Mouse (Mus musculus): ENCODE measurements around the gene Spindoc. TPM values are rescaled to one million over a fixed set of nuclear protein-coding genes. Genes with fewer than 3 reads are reported as not detected.
"Not testable (repeated sequence)": the region's sequence is repeated elsewhere in the genome, so short reads cannot be mapped to it uniquely, and the experiment has no call there.

Spindoc gene
- polyA plus RNA-seq, 1 experiment from 2014 or later = 22.5 TPM

DNA sequence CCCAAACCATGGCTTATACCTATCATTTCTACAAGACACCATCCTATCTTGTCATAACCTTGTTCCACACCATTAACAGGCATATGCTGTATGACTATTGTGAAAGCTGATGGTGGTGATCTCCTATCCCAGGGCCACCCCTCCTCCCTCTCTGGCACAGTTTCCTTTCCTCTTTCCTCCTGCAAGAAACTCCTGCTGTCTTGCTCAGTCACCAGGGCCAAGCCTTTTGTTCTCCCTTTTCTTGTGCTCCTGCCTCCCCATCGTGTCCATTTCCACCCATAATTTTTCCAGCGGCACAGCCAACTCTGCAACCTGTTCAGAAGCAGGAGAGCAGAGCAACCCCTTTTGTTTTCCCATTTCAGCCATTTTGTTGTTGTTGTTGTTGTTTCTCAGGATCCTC is 3.2 kb upstream of the Spindoc start:
- 72% methylated on average over 2 of the region's 2 CpGs for WGBS
- Histone ChIP-seq H3K4me2 (no peak overlapping the region), H3K36me3 (no peaks in the 10 kb centered on the region), H3K27ac (no peak overlapping the region), H3K27me3 (replicated peaks) (no peaks in the 10 kb centered on the region), H3K9ac (no peak overlapping the region), H3K9me3 (no peaks in the 10 kb centered on the region), H3K4me3 (replicated peaks) (no peak overlapping the region), H3K4me1 (peaks cover 14% of the 10 kb centered on the region)
- ATAC-seq (ENCODE audit: insufficient read depth, low FRiP score, low read depth) = no peak

DNA sequence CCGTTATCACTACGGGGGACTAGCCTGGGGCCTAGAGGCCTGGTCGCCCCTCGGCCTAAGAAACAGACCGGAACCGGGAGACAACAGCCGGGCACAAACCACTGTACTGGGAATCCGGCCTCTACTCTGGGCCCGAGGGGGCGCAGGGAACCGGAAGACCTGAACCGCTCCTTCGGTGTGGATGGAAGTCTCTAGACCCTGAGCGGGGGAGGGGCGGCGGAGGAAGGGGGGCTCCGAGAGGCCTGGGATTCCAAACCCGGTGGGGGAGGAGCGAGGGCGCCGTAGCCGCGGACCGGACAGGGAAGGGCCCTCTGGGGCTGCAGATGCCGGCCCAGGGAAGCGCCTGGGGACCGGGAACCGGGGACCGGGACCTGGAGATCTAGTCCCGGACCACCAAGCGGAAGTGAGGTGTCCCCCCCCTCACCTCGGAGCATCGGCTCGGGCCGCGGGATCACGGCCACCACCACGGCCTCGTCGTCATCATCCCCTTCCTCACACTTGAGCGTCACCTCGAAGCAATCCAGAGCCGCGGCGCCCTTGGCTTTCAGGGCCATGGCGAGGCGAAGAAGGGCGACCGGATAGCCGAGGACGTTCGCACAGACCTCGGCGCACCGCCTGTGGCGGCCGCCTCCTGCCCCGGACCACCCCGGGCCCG is 419 bp downstream of the Spindoc start:
- Histone ChIP-seq H3K4me2 (peak overlapping the region; percentile 81), H3K27me3 (replicated peaks) (no peaks in the 10 kb centered on the region), H3K9me3 (no peaks in the 10 kb centered on the region), H3K27ac (peak overlapping the region; percentile 88), H3K4me1 (peaks cover 21% of the 10 kb centered on the region), H3K4me3 (replicated peaks) (peak overlapping the region; percentile 72), H3K9ac (peak overlapping the region; percentile 88), H3K36me3 (no peaks in the 10 kb centered on the region)
- ATAC-seq (ENCODE audit: insufficient read depth, low FRiP score, low read depth) = peak; percentile 36
- WGBS = 0% methylated on average over 53 of the region's 60 CpGs

DNA sequence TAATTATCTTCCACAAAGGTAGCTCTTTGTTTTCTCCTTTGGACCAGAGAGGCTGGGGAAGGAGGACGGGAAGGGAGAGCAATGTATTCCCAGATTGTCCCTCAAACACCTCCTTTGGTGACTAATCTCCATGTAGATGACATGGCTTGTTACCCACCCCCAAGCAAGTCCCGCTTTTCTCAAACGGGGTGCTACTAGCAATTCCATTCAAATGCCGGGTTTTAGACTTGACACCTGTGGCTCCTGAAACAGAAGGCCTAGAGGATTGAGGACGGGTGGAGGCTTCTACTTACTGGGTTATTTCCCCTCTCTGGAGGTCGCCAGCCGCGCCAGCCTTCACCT is 917 bp downstream of the Spindoc start:
- no peak for ATAC-seq (ENCODE audit: insufficient read depth, low FRiP score, low read depth)
- Histone ChIP-seq H3K4me2 (peak overlapping the region; percentile 81), H3K27ac (peak overlapping the region; percentile 88), H3K4me1 (peaks cover 21% of the 10 kb centered on the region), H3K27me3 (replicated peaks) (no peaks in the 10 kb centered on the region), H3K9me3 (no peaks in the 10 kb centered on the region), H3K9ac (peak overlapping the region; percentile 88), H3K4me3 (replicated peaks) (peak overlapping the region; percentile 72), H3K36me3 (no peaks in the 10 kb centered on the region)
- WGBS = 3% methylated on average over 8 of the region's 8 CpGs

DNA sequence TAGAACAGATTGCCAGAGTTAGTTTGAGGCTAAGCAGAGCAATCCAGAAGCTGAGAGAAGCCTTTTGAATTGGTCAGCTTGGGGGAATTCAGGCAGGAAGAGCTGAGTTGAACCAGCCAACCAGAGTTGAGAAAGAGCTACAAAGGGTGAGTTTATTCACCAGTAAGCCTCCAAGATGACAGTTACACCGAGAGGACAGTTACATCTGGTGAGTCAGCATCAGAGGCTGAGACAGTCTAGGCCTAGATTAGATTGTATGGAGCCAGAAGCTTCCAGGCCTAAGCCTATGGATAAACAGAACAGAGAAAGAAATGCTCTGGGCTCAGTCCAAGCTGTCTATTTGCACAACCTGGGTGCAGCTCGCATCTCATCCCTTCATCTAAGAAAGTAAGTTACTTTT is 5.2 kb downstream of the Spindoc start:
- no peak for ATAC-seq (ENCODE audit: insufficient read depth, low FRiP score, low read depth)
- Histone ChIP-seq H3K27ac (no peak overlapping the region), H3K9ac (no peak overlapping the region), H3K4me1 (peaks cover 16% of the 10 kb centered on the region; the same call in 1 of the 2 replicates), H3K4me3 (replicated peaks) (no peak overlapping the region), H3K27me3 (replicated peaks) (no peaks in the 10 kb centered on the region), H3K36me3 (peaks cover 25% of the 10 kb centered on the region), H3K9me3 (no peaks in the 10 kb centered on the region), H3K4me2 (no peak overlapping the region)
- 42% methylated on average over 2 of the region's 2 CpGs for WGBS

DNA sequence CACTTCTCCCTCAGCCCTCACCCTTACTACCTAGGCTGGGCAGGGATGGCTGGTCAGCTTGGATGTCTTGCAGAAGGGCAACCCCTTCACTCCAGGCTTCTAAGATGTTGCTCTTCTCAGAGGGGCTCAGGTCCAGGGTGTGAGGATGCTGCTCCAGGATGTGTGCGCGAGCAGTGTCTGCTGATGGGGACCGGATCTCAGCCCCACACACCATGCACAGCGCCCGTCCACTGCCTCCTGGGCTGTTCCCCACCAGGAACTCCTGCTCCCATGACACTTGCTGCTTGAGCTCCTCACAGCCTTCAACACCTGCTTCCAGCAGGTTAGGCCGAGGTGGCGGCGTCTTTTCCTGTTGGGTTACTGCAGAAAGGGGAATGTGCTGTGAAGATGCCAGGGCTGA is 8.3 kb downstream of the Spindoc start:
- Histone ChIP-seq H3K27ac (no peak overlapping the region), H3K4me2 (no peak overlapping the region), H3K27me3 (replicated peaks) (no peaks in the 10 kb centered on the region), H3K4me3 (replicated peaks) (no peak overlapping the region), H3K9ac (no peak overlapping the region), H3K36me3 (peaks cover 36% of the 10 kb centered on the region), H3K4me1 (no peaks in the 10 kb centered on the region), H3K9me3 (no peaks in the 10 kb centered on the region)
- no peak for ATAC-seq (ENCODE audit: insufficient read depth, low FRiP score, low read depth)
- 97% methylated on average over 8 of the region's 8 CpGs for WGBS

- H3K4me2 ChIP-seq; H3K4me3 ChIP-seq (replicated peaks); H3K9ac ChIP-seq; H3K27ac ChIP-seq; H3K4me1 ChIP-seq; ATAC-seq (ENCODE audit: insufficient read depth, low FRiP score, low read depth); H3K27me3 ChIP-seq (replicated peaks); H3K9me3 ChIP-seq: not testable (repeated sequence)
- H3K36me3 ChIP-seq = peaks cover 34% of the 10 kb centered on the region
- 75% methylated on average over 4 of the region's 4 CpGs for WGBS
These were observed 13.3 kb downstream of the Spindoc start for GRCm38 (mm10) chr19:7369469-7369868.

DNA sequence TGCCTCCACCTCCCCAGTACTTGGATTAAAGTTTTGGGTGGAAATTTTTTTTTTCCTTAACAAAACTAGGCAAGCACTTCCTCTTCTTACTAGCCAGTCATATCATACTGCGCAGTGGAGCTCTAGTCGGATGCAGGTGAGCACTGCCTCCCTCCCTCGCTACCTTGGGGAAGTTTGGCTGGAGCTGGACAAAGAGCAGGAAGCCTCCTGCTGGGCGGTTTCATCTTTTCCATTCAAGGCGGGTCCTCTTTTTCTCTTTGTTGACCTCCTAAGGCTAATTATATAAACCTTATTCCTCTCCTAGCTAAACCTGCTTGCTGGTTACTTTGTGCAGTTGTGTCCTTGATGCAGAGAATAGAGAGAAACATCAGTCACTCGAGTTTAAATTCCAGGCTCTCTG is 29.2 kb downstream of the Spindoc start:
- Histone ChIP-seq H3K27me3 (replicated peaks) (no peaks in the 10 kb centered on the region), H3K4me2 (no peak overlapping the region), H3K9me3 (no peaks in the 10 kb centered on the region), H3K27ac (no peak overlapping the region), H3K9ac (no peak overlapping the region), H3K36me3 (peaks cover 4% of the 10 kb centered on the region; the same call in 1 of the 2 replicates), H3K4me1 (no peaks in the 10 kb centered on the region), H3K4me3 (replicated peaks) (no peak overlapping the region)
- WGBS = 48% methylated on average over 6 of the region's 6 CpGs
- no peak for ATAC-seq (ENCODE audit: insufficient read depth, low FRiP score, low read depth)

DNA sequence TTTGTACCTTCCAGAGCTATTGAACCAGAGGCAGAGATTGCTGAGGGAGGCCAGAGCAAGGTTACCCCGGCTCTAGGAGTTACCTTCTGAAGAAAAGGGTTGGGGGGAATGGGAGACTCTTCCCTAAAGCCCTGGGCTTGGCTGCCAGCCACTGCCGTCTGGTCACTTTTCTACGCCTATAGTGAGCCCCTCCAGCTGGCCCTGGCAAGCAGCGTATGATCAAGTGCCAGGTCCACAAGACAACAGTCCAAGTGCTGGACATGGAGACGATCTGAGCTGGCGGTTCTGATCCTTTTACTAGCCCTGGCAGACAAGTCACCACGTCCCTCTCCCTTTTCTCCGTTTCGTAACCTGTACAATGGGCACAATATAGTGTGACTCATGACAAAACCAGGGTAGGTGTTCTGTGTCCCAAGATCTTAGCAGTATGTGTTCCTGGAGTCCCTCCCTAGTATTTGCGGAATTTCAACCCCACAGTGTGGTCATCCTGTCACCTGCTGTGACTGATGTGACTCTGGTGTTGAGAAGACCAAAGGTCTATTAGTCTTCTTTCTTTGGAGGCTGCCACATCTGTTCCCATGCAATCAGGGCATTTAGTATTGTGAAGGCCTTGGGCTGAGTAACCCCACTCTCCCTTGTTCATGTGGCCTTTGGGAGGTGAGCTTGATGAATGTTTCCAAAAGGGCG is 29.8 kb downstream of the Spindoc start:
- Histone ChIP-seq H3K9ac (no peak overlapping the region), H3K27ac (no peak overlapping the region), H3K4me3 (replicated peaks) (no peak overlapping the region), H3K4me2 (no peak overlapping the region), H3K9me3 (no peaks in the 10 kb centered on the region), H3K4me1 (no peaks in the 10 kb centered on the region), H3K36me3 (peaks cover 2% of the 10 kb centered on the region; the same call in 1 of the 2 replicates), H3K27me3 (replicated peaks) (no peaks in the 10 kb centered on the region)
- ATAC-seq (ENCODE audit: insufficient read depth, low FRiP score, low read depth) = no peak
- WGBS = 71% methylated on average over 11 of the region's 11 CpGs

DNA sequence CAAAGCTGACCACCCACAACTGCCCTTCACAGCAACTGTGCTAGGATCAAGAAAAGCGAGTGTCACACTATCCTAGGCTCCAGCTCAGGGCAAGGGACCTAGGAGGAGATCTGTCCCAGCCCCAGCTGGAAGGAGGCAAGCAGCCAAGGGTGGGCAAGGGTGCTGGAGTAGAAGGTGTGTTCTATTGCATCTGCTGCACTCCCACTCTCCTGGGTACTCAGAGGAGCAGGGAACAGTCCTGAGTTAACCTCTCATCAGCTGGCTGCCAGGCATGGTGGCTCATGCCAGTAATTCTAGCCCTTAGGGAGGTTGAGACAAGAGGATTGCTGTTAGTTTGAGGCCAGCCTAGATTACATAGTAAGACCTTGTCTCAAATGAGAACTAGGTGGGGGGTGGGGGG is 32.8 kb downstream of the Spindoc start:
- Histone ChIP-seq H3K27ac (no peak overlapping the region), H3K36me3 (no peaks in the 10 kb centered on the region), H3K4me1 (no peaks in the 10 kb centered on the region), H3K9me3 (no peaks in the 10 kb centered on the region), H3K4me2 (no peak overlapping the region), H3K9ac (no peak overlapping the region), H3K4me3 (replicated peaks) (no peak overlapping the region), H3K27me3 (replicated peaks) (no peaks in the 10 kb centered on the region)
- whole genome bisulfite sequencing = 77% methylated on average over 1 of the region's 1 CpGs
- ATAC-seq (ENCODE audit: insufficient read depth, low FRiP score, low read depth) = no peak

- Histone ChIP-seq H3K4me1 (no peaks in the 10 kb centered on the region), H3K9me3 (no peaks in the 10 kb centered on the region), H3K4me3 (replicated peaks) (no peak overlapping the region), H3K9ac (no peak overlapping the region), H3K27me3 (replicated peaks) (no peaks in the 10 kb centered on the region), H3K27ac (no peak overlapping the region), H3K36me3 (no peaks in the 10 kb centered on the region), H3K4me2 (no peak overlapping the region)
- WGBS = 20% methylated on average over 4 of the region's 4 CpGs
- ATAC-seq (ENCODE audit: insufficient read depth, low FRiP score, low read depth) = no peak
These were observed 37.5 kb downstream of the Spindoc start for GRCm38 (mm10) chr19:7345235-7345755.

- H3K27ac ChIP-seq = no peak overlapping the region
- no peaks in the 10 kb centered on the region for H3K9me3 ChIP-seq
- no peak overlapping the region for H3K9ac ChIP-seq
- H3K4me2 ChIP-seq = no peak overlapping the region
- no peaks in the 10 kb centered on the region for H3K27me3 ChIP-seq (replicated peaks)
- H3K4me1 ChIP-seq = peaks cover 23% of the 10 kb centered on the region
- H3K36me3 ChIP-seq = no peaks in the 10 kb centered on the region
- ATAC-seq (ENCODE audit: insufficient read depth, low FRiP score, low read depth) = no peak
- WGBS = 77% methylated on average over 2 of the region's 2 CpGs
- no peak overlapping the region for H3K4me3 ChIP-seq (replicated peaks)
These were observed 40.1 kb downstream of the Spindoc start for GRCm38 (mm10) chr19:7342646-7343045.

DNA sequence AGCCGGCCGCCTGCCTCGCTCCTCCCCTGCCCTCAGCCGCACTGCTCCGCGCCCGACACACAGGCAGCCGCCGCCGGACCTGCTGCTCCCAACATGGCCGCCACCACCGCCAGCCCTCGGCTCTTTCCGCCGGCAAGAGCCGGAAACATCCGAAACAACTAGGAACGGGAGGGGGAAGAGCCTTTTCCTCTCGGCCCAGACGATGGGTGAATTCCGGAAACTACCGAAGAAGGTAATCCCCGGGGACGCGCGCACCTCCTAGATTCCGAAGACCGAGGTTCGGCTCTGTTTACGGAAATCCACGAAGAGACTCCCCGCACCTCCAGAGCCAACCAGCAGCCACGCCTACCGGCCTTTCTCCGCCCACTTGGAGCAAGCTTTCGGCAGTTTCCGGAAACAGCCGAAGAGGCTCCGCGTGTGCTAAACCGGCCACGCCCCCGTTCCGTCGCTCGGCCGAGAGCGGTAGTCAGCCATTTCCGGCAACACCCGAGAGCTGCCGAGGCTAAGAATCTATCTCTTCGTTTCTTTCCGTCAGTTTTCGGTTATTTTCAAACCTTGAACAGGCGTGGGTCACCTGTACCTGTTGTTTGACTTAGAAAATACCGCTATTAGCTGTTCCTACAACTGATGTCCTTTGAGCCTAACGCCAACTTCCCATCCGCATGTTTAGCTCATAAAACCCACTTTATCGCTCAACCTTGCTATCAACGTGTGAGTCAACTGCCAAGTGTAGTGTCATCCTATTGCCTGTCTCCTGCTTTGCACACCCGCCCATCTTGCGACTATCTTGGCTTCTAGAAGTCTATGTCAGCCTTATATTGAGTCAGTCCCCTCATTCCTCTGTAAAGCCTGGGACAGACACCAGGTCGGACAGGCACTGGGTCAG is 41.0 kb downstream of the Spindoc start, which contains the start of gene Mark2:
Gene Mark2 (minus strand): TSS at position 349 of the 886 bp plus-strand sequence.
- Histone ChIP-seq H3K27me3 (replicated peaks) (no peaks in the 10 kb centered on the region), H3K4me3 (replicated peaks) (peak within 1 kb of the TSS; percentile 89), H3K27ac (peak within 1 kb of the TSS; percentile 90), H3K4me1 (peaks cover 28% of the 10 kb centered on the region), H3K36me3 (no peaks in the 10 kb centered on the region), H3K4me2 (peak within 1 kb of the TSS; percentile 74), H3K9me3 (no peaks in the 10 kb centered on the region), H3K9ac (peak within 1 kb of the TSS; percentile 97)
- ATAC-seq (ENCODE audit: insufficient read depth, low FRiP score, low read depth) = peak; percentile 92
- 1% methylated on average over 63 of the region's 63 CpGs for WGBS
